Mouse (Mus musculus): ENCODE data around the gene Copz2. TPM values are rescaled to one million over a fixed set of nuclear protein-coding genes. Genes with fewer than 3 reads are reported as not detected.

The Copz2 gene
- polyA plus RNA-seq (2015; fragmentation: Nextera tagmentation; extraction: Ambion mirVana): 116 and 179 TPM in 2 replicates

DNA sequence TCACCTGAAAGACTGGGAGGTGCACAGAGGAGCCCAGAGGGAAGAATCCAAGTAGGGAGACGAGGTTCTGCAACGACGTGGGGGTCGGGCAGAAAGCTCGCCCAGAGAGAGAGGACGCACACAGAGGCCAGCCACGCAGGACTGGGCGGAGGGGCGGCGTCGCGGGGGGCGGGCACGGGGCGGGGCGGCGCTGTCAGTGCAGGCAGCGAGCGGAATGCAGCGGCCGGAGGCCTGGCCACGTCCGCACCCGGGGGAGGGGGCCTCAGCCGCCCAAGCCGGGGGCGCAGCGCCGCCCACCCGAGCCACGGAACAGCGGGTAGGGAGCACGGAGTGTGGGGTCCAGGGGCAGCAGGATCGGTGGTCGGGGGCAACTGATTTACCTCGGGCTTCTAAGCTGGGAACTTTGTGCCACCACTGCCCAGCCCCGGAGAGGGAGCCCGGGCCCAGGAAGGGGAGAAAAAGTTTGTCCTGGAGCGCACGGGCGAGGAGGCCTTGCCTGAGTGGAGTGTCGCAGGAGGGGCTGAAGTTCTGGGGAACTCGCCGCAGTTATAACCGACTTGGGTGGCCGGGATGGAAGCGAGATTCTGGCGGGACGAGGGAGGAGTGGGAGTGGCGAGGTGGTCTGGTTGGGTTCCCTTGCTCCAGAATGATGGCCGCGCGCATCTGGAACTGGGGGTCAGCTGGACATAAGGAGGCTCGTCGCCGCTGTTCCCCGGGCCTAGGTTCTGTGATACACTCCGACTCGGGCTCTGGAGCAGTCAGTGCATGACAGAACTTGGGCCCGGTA, at the start of gene Copz2:
Copz2 (plus strand) TSS at position 190 of the 787 bp plus-strand sequence.

DNA sequence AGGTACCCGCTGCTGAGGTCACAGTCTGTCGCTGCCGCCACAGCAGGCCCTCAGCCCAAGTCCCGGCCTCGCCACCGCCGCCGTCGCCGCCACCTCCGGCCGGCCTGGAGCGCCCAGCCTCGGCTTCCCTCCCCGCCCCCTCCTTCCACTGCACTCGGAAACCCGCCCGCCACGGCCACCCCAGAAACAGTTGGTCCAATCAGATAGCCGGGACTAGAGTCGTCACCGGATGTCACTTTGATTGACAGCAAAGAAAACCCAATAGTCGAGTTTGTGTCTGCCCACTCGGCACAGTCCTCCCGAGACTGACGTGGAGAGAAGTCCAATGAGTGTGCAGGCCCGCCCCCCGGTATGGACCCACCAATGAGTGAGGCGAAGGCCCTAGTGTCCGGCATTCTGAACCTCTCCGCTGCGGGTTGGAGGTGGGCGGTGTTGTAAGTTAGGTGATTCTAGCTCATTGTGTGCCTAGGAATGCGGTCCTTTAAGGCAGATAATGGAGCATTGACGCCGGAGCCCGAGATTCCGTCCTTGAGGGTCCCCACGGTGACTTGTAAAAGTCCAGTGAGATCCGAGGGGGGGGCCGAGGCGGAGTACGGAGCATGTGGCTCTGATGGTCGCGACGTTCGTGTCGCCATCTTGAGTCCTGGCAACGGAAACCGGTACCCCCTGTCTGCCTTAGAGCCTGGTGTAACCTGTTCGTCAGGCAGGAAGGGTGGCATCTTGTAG, 19.7 kb upstream of the Copz2 start, which contains the start of gene Nfe2l1:
Nfe2l1 (minus strand) TSS at position 156 of the 726 bp plus-strand sequence.

Small RNA genes within 50 kb of the gene (microRNA-seq; reads per million reads assigned to microRNA genes)
- 264 reads per million, percentile 56 among the genes with 10 or more reads in this experiment for gene Mir152 (ENCODE audit: borderline replicate concordance, insufficient number of aligned reads)

Other genes starting within 250 kb of the Copz2 start
- gene Snx11, start 72.3 kb upstream of the Copz2 start, polyA plus RNA-seq (2015; fragmentation: Nextera tagmentation; extraction: Ambion mirVana): 10.9 and 12.8 TPM in 2 replicates
- 44.7 and 58.2 TPM in 2 replicates for gene Cbx1, start 60.7 kb upstream of the Copz2 start, polyA plus RNA-seq (2015; fragmentation: Nextera tagmentation; extraction: Ambion mirVana)
- gene Nfe2l1, start 19.9 kb upstream of the Copz2 start, polyA plus RNA-seq (2015; fragmentation: Nextera tagmentation; extraction: Ambion mirVana): 55.8 and 96.5 TPM in 2 replicates
- gene Cdk5rap3, start 66.6 kb downstream of the Copz2 start, polyA plus RNA-seq (2015; fragmentation: Nextera tagmentation; extraction: Ambion mirVana): 67.4 and 76.8 TPM in 2 replicates
- 1.4 and 1.9 TPM in 2 replicates for gene Prr15l, start 78.2 kb downstream of the Copz2 start, polyA plus RNA-seq (2015; fragmentation: Nextera tagmentation; extraction: Ambion mirVana)
- 26.1 and 40.0 TPM in 2 replicates for gene Pnpo, start 94.1 kb downstream of the Copz2 start, polyA plus RNA-seq (2015; fragmentation: Nextera tagmentation; extraction: Ambion mirVana)
- gene Sp2, start 133.1 kb downstream of the Copz2 start, polyA plus RNA-seq (2015; fragmentation: Nextera tagmentation; extraction: Ambion mirVana): 13.0 and 14.4 TPM in 2 replicates
- gene Sp6, start 163.5 kb downstream of the Copz2 start, polyA plus RNA-seq (2015; fragmentation: Nextera tagmentation; extraction: Ambion mirVana): not detected in 2 replicates
- 19.7 and 38.7 TPM in 2 replicates for gene Scrn2, start 180.1 kb downstream of the Copz2 start, polyA plus RNA-seq (2015; fragmentation: Nextera tagmentation; extraction: Ambion mirVana)
- gene Lrrc46, start 191.5 kb downstream of the Copz2 start, polyA plus RNA-seq (2015; fragmentation: Nextera tagmentation; extraction: Ambion mirVana): 1.7 TPM in 2 replicates
- 60.0 and 107 TPM in 2 replicates for gene Mrpl10, start 191.7 kb downstream of the Copz2 start, polyA plus RNA-seq (2015; fragmentation: Nextera tagmentation; extraction: Ambion mirVana)
- gene Osbpl7, start 200.8 kb downstream of the Copz2 start, polyA plus RNA-seq (2015; fragmentation: Nextera tagmentation; extraction: Ambion mirVana): 5.1 and 9.9 TPM in 2 replicates